Mouse (Mus musculus): Measurements from ENCODE around the gene Cdk8. TPM values are rescaled to one million over a fixed set of nuclear protein-coding genes. Genes with fewer than 3 reads are reported as not detected.
"Not testable (repeated sequence)": the region's sequence is repeated elsewhere in the genome, so short reads cannot be mapped to it uniquely, and the experiment has no call there.

Gene Cdk8
- polyA plus RNA-seq (2014; fragmentation: Nextera tagmentation; extraction: Ambion mirVana) = 16.7 and 17.1 TPM in 2 replicates

GRCm38 (mm10) chr5:146230864-146231654 lies at the start of gene Cdk8:
Gene Cdk8, plus strand, starts transcription at chr5:146231230.
- Histone ChIP-seq H3K9ac (ENCODE audit: low read length) (peak within 1 kb of the TSS; percentile 89), H3K4me1 (ENCODE audit: control insufficient read depth in 2 of 2, insufficient read depth in 2 of 2, low read length in 2 of 2) (peaks cover 0 to 14% of the 10 kb centered on the region in 2 experiments; a peak in 3 of 4 replicates), H3K27me3 (ENCODE audit: control insufficient read depth, insufficient read depth, low read length) (no peaks in the 10 kb centered on the region), H3K36me3 (ENCODE audit: control insufficient read depth, insufficient read depth, low read length) (no peaks in the 10 kb centered on the region), H3K4me3 (ENCODE audit: control insufficient read depth in 1 of 2, insufficient read depth in 1 of 2, low read depth in 1 of 2, low read length in 2 of 2) (peak within 1 kb of the TSS; percentile 77 to 79), H3K4me2 (ENCODE audit: low read length) (peak within 1 kb of the TSS; percentile 93), H3K27ac (replicated peaks in 1 of 2; ENCODE audit: control insufficient read depth in 1 of 2, insufficient read depth in 1 of 2, low read depth in 2 of 2, low read length in 2 of 2) (peak within 1 kb of the TSS; percentile 94 to 98), H3K9me3 (ENCODE audit: control insufficient read depth, low read length) (no peaks in the 10 kb centered on the region)
- WGBS = under 1% methylated on average over 82 of the region's 102 CpGs
- ATAC-seq (ENCODE audit: insufficient number of reproducible peaks, insufficient read depth, low FRiP score, low read depth) = peak; percentile 87

- not testable (repeated sequence) for H3K4me2 ChIP-seq (ENCODE audit: low read length); H3K27me3 ChIP-seq (ENCODE audit: control insufficient read depth, insufficient read depth, low read length); H3K9me3 ChIP-seq (ENCODE audit: control insufficient read depth, low read length); H3K9ac ChIP-seq (ENCODE audit: low read length); H3K4me1 ChIP-seq (ENCODE audit: control insufficient read depth in 2 of 2, insufficient read depth in 2 of 2, low read length in 2 of 2); H3K27ac ChIP-seq (replicated peaks in 1 of 2; ENCODE audit: control insufficient read depth in 1 of 2, insufficient read depth in 1 of 2, low read depth in 2 of 2, low read length in 2 of 2); H3K4me3 ChIP-seq (ENCODE audit: control insufficient read depth in 1 of 2, insufficient read depth in 1 of 2, low read depth in 1 of 2, low read length in 2 of 2); H3K36me3 ChIP-seq (ENCODE audit: control insufficient read depth, insufficient read depth, low read length); ATAC-seq (ENCODE audit: insufficient number of reproducible peaks, insufficient read depth, low FRiP score, low read depth)
- 74% methylated on average over 4 of the region's 4 CpGs for WGBS
Observed at GRCm38 (mm10) chr5:146185204-146185603, 45.8 kb upstream of the Cdk8 start, which contains the start of gene 1700001J03Rik. Gene 1700001J03Rik, minus strand, starts transcription at chr5:146185304.

DNA sequence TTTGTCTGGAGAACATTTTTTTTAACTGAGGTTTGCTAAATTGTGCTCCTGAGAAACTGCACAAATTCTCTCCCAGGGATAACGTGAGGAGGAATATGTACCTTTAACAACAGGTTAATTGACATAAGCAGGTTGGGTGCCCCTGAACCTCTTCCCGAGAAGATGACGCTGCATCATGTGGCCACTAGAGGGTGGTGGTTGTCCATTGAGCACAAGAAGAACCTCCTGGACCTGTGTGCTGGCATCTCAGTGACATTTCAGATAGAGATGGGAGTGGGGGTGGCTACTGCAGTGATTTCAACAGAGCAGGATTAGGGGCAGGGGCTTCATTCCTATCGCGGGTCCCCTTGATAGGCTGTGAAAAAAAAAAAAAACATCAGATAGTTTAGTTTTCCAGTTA lies 43.6 kb upstream of the Cdk8 start:
- not testable (repeated sequence) for H3K4me1 ChIP-seq (ENCODE audit: control insufficient read depth in 2 of 2, insufficient read depth in 2 of 2, low read length in 2 of 2); H3K27ac ChIP-seq (replicated peaks in 1 of 2; ENCODE audit: control insufficient read depth in 1 of 2, insufficient read depth in 1 of 2, low read depth in 2 of 2, low read length in 2 of 2); H3K27me3 ChIP-seq (ENCODE audit: control insufficient read depth, insufficient read depth, low read length); H3K9me3 ChIP-seq (ENCODE audit: control insufficient read depth, low read length); H3K9ac ChIP-seq (ENCODE audit: low read length); H3K36me3 ChIP-seq (ENCODE audit: control insufficient read depth, insufficient read depth, low read length); H3K4me3 ChIP-seq (ENCODE audit: control insufficient read depth in 1 of 2, insufficient read depth in 1 of 2, low read depth in 1 of 2, low read length in 2 of 2); H3K4me2 ChIP-seq (ENCODE audit: low read length); ATAC-seq (ENCODE audit: insufficient number of reproducible peaks, insufficient read depth, low FRiP score, low read depth)
- WGBS = 26% methylated on average over 5 of the region's 5 CpGs

GRCm38 (mm10) chr5:146188144-146188543 lies 42.9 kb upstream of the Cdk8 start:
- H3K27ac ChIP-seq (replicated peaks in 1 of 2; ENCODE audit: control insufficient read depth in 1 of 2, insufficient read depth in 1 of 2, low read depth in 2 of 2, low read length in 2 of 2) = no peak overlapping the region
- H3K4me2 ChIP-seq (ENCODE audit: low read length) = no peak overlapping the region
- no peak overlapping the region for H3K9ac ChIP-seq (ENCODE audit: low read length)
- H3K9me3 ChIP-seq (ENCODE audit: control insufficient read depth, low read length) = no peaks in the 10 kb centered on the region
- H3K36me3 ChIP-seq (ENCODE audit: control insufficient read depth, insufficient read depth, low read length) = no peaks in the 10 kb centered on the region
- no peaks in the 10 kb centered on the region for H3K4me1 ChIP-seq (ENCODE audit: control insufficient read depth in 2 of 2, insufficient read depth in 2 of 2, low read length in 2 of 2)
- no peak overlapping the region for H3K4me3 ChIP-seq (ENCODE audit: control insufficient read depth in 1 of 2, insufficient read depth in 1 of 2, low read depth in 1 of 2, low read length in 2 of 2)
- no peak for ATAC-seq (ENCODE audit: insufficient number of reproducible peaks, insufficient read depth, low FRiP score, low read depth)
- H3K27me3 ChIP-seq (ENCODE audit: control insufficient read depth, insufficient read depth, low read length) = no peaks in the 10 kb centered on the region
- 93% methylated on average over 1 of the region's 1 CpGs for WGBS

- 74% methylated on average over 7 of the region's 7 CpGs for WGBS
- no peaks in the 10 kb centered on the region for H3K36me3 ChIP-seq (ENCODE audit: control insufficient read depth, insufficient read depth, low read length)
- no peak overlapping the region for H3K9ac ChIP-seq (ENCODE audit: low read length)
- no peak overlapping the region for H3K4me2 ChIP-seq (ENCODE audit: low read length)
- no peaks in the 10 kb centered on the region for H3K4me1 ChIP-seq (ENCODE audit: control insufficient read depth in 2 of 2, insufficient read depth in 2 of 2, low read length in 2 of 2)
- no peaks in the 10 kb centered on the region for H3K9me3 ChIP-seq (ENCODE audit: control insufficient read depth, low read length)
- ATAC-seq (ENCODE audit: insufficient number of reproducible peaks, insufficient read depth, low FRiP score, low read depth) = no peak
- H3K27me3 ChIP-seq (ENCODE audit: control insufficient read depth, insufficient read depth, low read length) = no peaks in the 10 kb centered on the region
- no peak overlapping the region for H3K27ac ChIP-seq (replicated peaks in 1 of 2; ENCODE audit: control insufficient read depth in 1 of 2, insufficient read depth in 1 of 2, low read depth in 2 of 2, low read length in 2 of 2)
- no peak overlapping the region for H3K4me3 ChIP-seq (ENCODE audit: control insufficient read depth in 1 of 2, insufficient read depth in 1 of 2, low read depth in 1 of 2, low read length in 2 of 2)
Observed at GRCm38 (mm10) chr5:146188712-146189111, 42.3 kb upstream of the Cdk8 start.

DNA sequence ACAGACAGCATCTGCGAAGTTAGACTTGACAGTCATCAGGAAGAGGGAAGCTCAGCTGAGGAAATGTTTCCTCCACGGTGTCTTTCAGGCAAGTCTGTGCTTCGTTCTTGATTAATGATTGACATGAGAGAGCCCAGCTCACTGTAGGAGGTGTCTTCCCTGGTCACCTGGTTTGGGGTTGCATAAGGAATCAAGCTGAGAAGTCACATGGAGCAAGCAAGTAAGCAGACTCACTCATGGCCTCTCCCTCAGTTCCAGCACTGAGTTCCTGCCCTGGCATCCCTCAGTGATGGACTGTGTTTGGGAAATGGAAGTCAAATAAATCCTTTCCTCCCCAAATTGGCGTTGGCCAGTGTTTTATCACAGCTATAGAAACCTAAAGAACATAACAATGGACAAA lies 40.9 kb upstream of the Cdk8 start:
- no peak overlapping the region for H3K9ac ChIP-seq (ENCODE audit: low read length)
- H3K36me3 ChIP-seq (ENCODE audit: control insufficient read depth, insufficient read depth, low read length) = no peaks in the 10 kb centered on the region
- H3K9me3 ChIP-seq (ENCODE audit: control insufficient read depth, low read length) = no peaks in the 10 kb centered on the region
- H3K27me3 ChIP-seq (ENCODE audit: control insufficient read depth, insufficient read depth, low read length) = no peaks in the 10 kb centered on the region
- H3K27ac ChIP-seq (replicated peaks in 1 of 2; ENCODE audit: control insufficient read depth in 1 of 2, insufficient read depth in 1 of 2, low read depth in 2 of 2, low read length in 2 of 2) = no peak overlapping the region
- no peaks in the 10 kb centered on the region for H3K4me1 ChIP-seq (ENCODE audit: control insufficient read depth in 2 of 2, insufficient read depth in 2 of 2, low read length in 2 of 2)
- no peak for ATAC-seq (ENCODE audit: insufficient number of reproducible peaks, insufficient read depth, low FRiP score, low read depth)
- H3K4me2 ChIP-seq (ENCODE audit: low read length) = no peak overlapping the region
- WGBS = 58% methylated on average over 4 of the region's 4 CpGs
- no peak overlapping the region for H3K4me3 ChIP-seq (ENCODE audit: control insufficient read depth in 1 of 2, insufficient read depth in 1 of 2, low read depth in 1 of 2, low read length in 2 of 2)

DNA sequence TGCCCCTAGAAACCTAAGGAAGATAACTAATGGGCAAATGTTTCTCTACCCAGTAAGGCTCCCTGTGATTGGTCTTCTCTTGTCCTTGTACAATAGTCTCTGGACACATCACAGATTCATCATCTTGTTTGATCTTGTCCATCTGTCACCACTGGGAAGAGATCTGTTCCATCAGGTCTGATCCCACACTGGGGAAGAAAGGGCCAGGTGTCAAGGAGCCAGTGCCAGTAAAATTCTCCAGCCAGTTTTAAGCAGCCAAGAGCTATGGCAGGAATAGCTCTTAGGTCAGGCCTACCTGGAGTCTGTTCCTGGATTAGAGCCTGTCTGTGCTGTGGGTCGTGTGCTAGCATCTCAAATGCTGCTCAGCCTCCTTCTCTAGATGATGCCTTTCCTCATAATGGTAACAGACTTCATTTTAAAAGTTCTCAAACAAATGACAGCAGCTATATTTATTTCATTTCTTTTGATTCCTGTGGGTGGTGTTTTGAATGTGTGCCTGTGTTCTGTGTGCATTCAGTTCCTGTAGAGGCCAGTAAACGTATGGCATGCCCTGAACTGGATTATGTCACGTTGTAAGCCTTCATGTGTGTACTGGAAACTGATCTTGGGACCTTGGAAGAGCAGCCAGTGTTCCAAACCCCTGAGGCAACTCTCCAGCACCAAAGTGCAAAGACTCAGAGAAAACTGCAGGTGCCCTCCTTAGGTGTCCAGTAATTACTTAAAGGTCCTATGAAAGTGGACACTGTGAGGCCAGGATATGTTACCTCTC lies 40.3 kb upstream of the Cdk8 start:
- Histone ChIP-seq H3K4me1 (ENCODE audit: control insufficient read depth in 2 of 2, insufficient read depth in 2 of 2, low read length in 2 of 2) (no peaks in the 10 kb centered on the region), H3K36me3 (ENCODE audit: control insufficient read depth, insufficient read depth, low read length) (no peaks in the 10 kb centered on the region), H3K27ac (replicated peaks in 1 of 2; ENCODE audit: control insufficient read depth in 1 of 2, insufficient read depth in 1 of 2, low read depth in 2 of 2, low read length in 2 of 2) (no peak overlapping the region), H3K9me3 (ENCODE audit: control insufficient read depth, low read length) (no peaks in the 10 kb centered on the region), H3K27me3 (ENCODE audit: control insufficient read depth, insufficient read depth, low read length) (no peaks in the 10 kb centered on the region), H3K9ac (ENCODE audit: low read length) (no peak overlapping the region), H3K4me3 (ENCODE audit: control insufficient read depth in 1 of 2, insufficient read depth in 1 of 2, low read depth in 1 of 2, low read length in 2 of 2) (no peak overlapping the region), H3K4me2 (ENCODE audit: low read length) (no peak overlapping the region)
- ATAC-seq (ENCODE audit: insufficient number of reproducible peaks, insufficient read depth, low FRiP score, low read depth) = no peak
- WGBS = 57% methylated on average over 3 of the region's 3 CpGs
